ENCODE assay signal across 21 mouse cellular contexts in the genomic region with DNA sequence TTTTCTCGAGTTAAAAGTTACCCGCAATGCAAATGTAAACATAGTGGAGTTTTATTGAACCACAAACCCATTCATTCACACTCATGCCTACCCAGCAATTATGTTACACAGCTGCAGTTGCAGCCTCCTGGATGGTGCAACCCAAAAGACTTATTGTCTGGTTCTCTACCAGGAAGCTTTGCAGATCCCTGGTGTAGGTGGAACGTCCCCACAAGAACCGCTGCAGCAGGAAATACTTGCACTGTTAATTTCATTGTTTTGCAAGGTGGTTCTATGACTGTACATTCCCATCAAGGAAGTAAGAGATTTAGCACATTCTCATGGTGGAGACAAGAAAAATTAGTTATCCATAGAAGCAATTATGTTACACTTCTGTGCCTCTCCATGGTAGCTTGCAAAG.
"Had no signal": no experiment of that assay in that cellular context is flagged by ENCODE, and none has a peak within 500 bp of the region (broad histone marks: within the 10 kb centered on the region; RNA-seq: fewer than 3 reads in every experiment).

No protein-coding gene starts in this region.

- H3K9ac ChIP-seq: liver, embryonic 15.5 days; liver, postnatal 0 days; lung, embryonic 15.5 days; midbrain, embryonic 13.5 days; midbrain, embryonic 15.5 days; neural tube, embryonic 13.5 days; neural tube, embryonic 15.5 days had no signal

- H3K4me1 ChIP-seq: liver, embryonic 15.5 days; midbrain, embryonic 15.5 days; neural tube, embryonic 13.5 days; neural tube, embryonic 15.5 days had no signal

- H3K4me3 ChIP-seq: liver, embryonic 15.5 days; lung, embryonic 15.5 days; midbrain, embryonic 10.5 days; midbrain, embryonic 13.5 days; midbrain, embryonic 15.5 days; myocyte; neural tube, embryonic 13.5 days; neural tube, embryonic 15.5 days had no signal

- H3K9me3 ChIP-seq: liver, embryonic 15.5 days; lung, embryonic 15.5 days; midbrain, embryonic 10.5 days; midbrain, embryonic 13.5 days; midbrain, embryonic 15.5 days; neural tube, embryonic 13.5 days; neural tube, embryonic 15.5 days had no signal

- DNase-seq: liver, postnatal 0 days; lung, adult 2 months; lung, postnatal 14 days; lung, postnatal 4 days; retina, postnatal 1 day; right cerebral cortex, adult 18-20 months; right cerebral cortex, postnatal 25 days; right cerebral cortex, postnatal 4 days; spleen, adult 18-20 months; thymus, adult 2 months; thymus, postnatal 25 days; thymus, postnatal 4 days had no signal

- ATAC-seq: liver, postnatal 0 days; lung, postnatal 0 days; midbrain, embryonic 13.5 days; midbrain, embryonic 15.5 days had no signal

- H3K36me3 ChIP-seq: liver, embryonic 15.5 days; lung, embryonic 15.5 days; midbrain, embryonic 10.5 days; midbrain, embryonic 13.5 days; midbrain, embryonic 15.5 days; neural tube, embryonic 13.5 days; neural tube, embryonic 15.5 days had no signal

- H3K4me2 ChIP-seq: liver, embryonic 15.5 days; lung, embryonic 15.5 days; midbrain, embryonic 13.5 days; midbrain, embryonic 15.5 days; neural tube, embryonic 13.5 days; neural tube, embryonic 15.5 days had no signal

- H3K27me3 ChIP-seq: liver, embryonic 15.5 days; lung, embryonic 15.5 days; midbrain, embryonic 13.5 days; midbrain, embryonic 15.5 days; neural tube, embryonic 13.5 days; neural tube, embryonic 15.5 days had no signal

- H3K27ac ChIP-seq: liver, embryonic 15.5 days; lung, embryonic 15.5 days; midbrain, embryonic 10.5 days; midbrain, embryonic 13.5 days; midbrain, embryonic 15.5 days; neural tube, embryonic 13.5 days; neural tube, embryonic 15.5 days had no signal
